ENCODE assay signal across 19 mouse cellular contexts in the genomic region with DNA sequence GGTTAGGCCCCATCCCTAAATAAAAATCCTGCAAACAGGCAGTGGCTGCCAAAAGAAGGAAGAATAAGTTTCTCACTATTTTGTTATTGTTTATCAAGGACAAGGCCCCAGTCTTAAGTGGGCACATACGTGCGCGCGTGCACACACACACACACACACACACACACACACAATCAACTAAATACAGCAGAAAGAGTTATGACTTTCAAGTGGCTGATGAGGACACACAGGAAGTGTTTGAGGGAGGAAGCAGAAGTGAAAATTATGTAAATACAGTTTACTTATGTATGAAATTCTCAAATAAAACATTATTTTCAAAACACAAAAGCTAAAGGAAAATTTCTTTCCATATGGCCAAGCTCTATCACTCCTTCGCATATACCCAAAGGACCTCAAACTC.
DNase-seq lines count a peak whose midpoint lies in the region; ATAC-seq lines count a peak whose summit lies in the region.
"Had no signal": no experiment of that assay in that cellular context is flagged by ENCODE, and none has a peak within 500 bp of the region (broad histone marks: within the 10 kb centered on the region; RNA-seq: fewer than 3 reads in every experiment).

No protein-coding gene starts in this region.

- 0 out of 2 replicates have a peak, but pooled peaks have one; percentile 42 for ATAC-seq in common myeloid progenitor, adult 5-6 weeks (replicated peaks; ENCODE audit: low read depth, poor library complexity, severe bottlenecking)
- ATAC-seq in megakaryocyte, adult 5-6 weeks (ENCODE audit: poor library complexity, severe bottlenecking): peak; percentile 64
- ATAC-seq: activated CD4-positive, CD25-positive, alpha-beta regulatory T cell, adult 4 months; CD4-positive, CD25-positive, alpha-beta regulatory T cell, adult 4 months; forebrain, embryonic 14.5 days; forebrain, embryonic 16.5 days; Patski had no signal

- DNase-seq in embryo, embryonic 10 days (ENCODE audit: low spot score): no peak
- no peak for DNase-seq in frontal cortex, postnatal 36 days (ENCODE audit: low spot score in 2 of 2)
- DNase-seq in liver: no peak
- DNase-seq: adrenal gland, adult 8-10 months; adrenal gland, postnatal 14 days; adrenal gland, postnatal 36 days; B cell, adult 2 months; cerebellum, adult 11-12 months; cerebellum, adult 2 months; cerebellum, adult 9-10 months; cerebellum, postnatal 10 days; cerebellum, postnatal 25 days had no signal
